Mouse (Mus musculus): Measurements from ENCODE around the gene Tuba4a.

Tuba4a gene

DNA sequence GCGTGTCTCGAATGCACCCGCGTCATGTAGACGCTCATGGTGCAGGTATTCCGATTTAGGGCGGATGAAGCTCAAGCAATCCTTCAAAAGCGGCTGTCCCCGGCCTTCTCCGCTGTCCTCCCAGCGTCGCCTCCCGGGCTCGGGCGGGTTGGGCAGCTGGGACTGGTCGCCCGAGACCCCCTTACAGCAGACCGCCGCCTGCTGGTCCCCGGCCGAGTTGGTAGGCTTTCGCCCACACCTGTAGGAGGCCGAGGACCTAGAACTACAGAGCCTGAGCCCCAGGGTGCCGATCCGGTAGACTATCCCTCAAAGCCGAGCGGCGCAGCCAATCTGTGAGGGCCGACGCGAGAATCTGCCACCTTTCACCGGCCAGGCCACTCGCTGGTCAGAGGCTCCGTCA, at the start of gene Tuba4a:
Gene Tuba4a, minus strand, starts transcription at position 335 of the 400 bp plus-strand sequence.
- DNase-seq (ENCODE audit: low spot score in 2 of 2), result peak in 1 of 2 experiments; percentile 24

- DNase-seq (ENCODE audit: low spot score in 2 of 2), result peak; percentile 77 to 88
Observed at GRCm38 (mm10) chr1:75264091-75264880, 44.6 kb upstream of the Tuba4a start, which contains the start of gene Ptprn. Gene Ptprn (minus strand): TSS chr1:75264502.

GRCm38 (mm10) chr1:75262969-75263951, 43.6 kb upstream of the Tuba4a start:
- DNase-seq (ENCODE audit: low spot score in 2 of 2), result peak in 1 of 2 experiments; percentile 64

- no peak for DNase-seq (ENCODE audit: low spot score in 2 of 2)
Observed at GRCm38 (mm10) chr1:75261278-75261677, 41.6 kb upstream of the Tuba4a start.

DNA sequence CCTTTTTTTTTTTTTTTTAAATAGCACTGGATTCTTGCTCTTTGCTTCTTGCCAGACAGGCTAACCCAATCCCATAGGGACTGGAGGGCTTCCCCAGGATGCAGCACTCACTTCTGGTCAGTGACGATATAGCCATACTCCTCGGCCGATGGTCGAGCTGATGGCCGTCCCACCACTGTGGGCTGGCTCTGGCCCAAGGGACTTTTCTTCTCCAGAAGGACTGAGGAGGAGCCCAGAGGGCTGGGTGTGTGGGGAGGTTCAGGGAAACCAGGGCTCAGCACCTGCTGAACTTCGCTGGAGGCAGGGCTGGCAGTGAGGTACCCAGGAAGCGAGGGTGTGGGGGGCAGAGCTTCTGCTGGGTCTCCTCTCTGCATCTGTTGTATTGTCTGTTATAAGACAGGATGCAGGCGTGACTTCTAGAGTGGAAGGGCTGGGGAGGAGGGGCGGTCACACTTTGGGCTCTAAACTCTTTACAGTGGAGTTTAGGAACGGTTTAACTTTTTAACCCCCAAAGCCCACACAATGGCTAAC, 35.9 kb upstream of the Tuba4a start:
- DNase-seq (ENCODE audit: low spot score in 2 of 2), result no peak

GRCm38 (mm10) chr1:75254625-75255013, 35.0 kb upstream of the Tuba4a start:
- no peak for DNase-seq (ENCODE audit: low spot score in 2 of 2)

DNA sequence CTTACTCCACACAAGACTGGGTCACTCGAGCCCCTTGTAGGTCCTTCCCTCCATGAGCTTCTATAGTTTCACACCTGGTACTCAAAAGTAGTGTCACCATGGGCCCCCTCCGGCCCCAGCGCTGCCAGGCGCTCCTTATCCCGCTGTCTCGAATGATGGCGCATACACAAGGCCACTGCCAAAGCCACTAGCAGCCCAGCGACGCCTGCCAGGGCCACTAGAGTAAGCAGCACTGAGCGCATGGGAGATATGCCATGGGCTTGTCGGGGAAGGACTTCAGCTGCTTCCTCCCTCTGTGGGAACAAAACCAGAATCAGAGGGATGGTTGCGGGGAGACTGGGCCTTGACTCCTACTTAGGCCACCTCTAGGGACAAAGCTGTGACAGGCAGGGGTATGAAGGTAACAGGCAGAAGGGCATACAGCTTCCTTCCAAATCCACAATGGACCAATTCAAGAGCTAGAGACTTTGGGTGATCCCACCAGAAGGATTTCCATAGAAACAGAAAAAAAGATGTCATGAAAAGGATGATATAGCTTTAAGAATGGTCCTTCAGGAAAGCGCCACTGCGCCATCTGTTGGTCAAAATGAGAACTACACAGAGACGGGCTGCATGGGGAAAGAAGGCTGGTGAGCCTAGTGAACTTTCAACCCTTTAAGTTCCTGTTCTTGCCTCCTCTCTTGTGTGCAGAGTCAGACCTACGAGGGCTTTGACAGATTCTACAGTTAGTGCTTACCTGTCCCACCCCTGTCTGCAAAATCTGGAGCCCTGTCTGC, 34.4 kb upstream of the Tuba4a start:
- peak; percentile 67 to 76 for DNase-seq (ENCODE audit: low spot score in 2 of 2)

DNA sequence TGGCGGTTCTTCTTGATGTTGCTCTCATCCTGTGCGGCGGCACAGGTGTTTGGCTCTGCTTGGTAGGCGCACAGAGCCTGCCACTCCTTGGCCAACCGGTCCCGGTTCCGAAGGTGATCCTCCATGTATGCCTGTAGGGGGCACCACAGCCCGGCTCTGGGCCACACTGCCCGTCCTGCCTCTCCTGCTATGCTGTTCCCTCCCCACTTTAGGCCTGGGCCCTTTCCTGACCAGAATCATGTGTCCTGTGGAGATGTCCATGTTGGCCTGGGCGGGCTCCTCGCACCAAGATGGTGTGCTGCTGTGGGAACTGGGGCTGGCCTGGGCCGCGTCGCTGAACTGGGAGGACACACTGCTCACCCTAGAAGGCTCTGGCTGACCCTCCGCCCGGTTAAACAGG, 33.4 kb upstream of the Tuba4a start:
- DNase-seq (ENCODE audit: low spot score in 2 of 2), result no peak

- no peak for DNase-seq (ENCODE audit: low spot score in 2 of 2)
Observed at GRCm38 (mm10) chr1:75252308-75252707, 32.6 kb upstream of the Tuba4a start.

DNA sequence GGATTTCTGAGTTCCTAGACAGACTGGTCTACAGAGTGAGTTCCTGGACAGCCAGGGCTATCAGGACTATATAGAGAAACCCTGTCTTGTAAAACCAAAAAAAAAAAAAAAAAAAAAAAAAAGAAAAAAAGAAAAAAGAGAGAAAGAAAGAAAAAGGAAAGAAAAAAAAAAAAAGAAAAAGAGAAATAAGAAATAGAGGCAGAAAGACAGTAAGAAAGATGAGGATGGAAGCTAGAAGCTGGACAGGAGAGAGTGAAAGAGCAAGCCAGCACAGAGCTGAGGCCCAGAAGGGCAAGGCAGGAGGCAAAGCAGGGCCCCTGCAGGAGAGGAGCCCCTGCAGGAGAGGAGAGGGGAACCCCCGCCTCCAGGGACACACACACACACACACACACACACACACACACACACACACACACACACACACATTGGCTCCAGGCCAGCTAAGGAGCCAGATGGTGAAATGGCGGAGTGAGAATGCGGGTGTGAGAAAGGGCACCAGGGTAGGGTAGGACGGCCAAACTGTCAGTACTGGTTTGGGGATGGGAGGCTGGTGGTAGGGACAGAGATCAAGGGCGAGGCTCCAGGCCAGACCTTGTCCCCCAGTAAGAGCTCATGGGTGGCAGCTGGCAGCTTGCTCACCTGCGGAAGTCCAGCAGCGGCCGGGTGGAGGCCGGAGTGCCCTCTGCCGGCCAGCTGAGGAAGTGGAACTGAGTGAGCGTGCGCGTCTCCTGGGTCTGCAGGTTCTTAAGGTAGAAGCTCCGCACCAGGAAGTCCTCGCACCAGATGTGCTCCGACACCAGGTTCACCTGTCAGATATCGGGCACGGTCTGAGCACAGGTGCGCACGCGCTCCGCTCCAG, 31.7 kb upstream of the Tuba4a start:
- DNase-seq (ENCODE audit: low spot score in 2 of 2), result no peak

DNA sequence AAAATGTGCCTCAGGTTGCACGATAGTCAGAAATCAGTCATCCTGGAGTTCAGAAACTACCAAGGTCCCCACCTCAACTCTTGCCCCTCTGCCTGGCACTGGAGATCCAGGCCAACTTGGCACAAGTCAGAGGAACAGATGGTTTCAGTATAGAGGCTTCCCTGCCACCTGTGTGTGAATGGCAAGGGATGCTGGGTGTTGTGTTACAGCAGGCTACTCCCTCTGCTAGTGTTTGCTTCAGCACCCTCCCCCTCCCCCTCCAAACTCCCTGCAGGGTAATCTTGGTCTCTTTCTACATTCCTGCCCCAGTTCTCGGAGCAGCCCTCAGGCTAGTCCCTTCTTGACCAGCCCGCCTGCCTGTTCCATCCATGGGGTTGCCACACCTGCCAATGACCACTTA, 30.8 kb upstream of the Tuba4a start:
- no peak for DNase-seq (ENCODE audit: low spot score in 2 of 2)

GRCm38 (mm10) chr1:75248041-75248772, 28.5 kb upstream of the Tuba4a start:
- DNase-seq (ENCODE audit: low spot score in 2 of 2), result no peak

DNA sequence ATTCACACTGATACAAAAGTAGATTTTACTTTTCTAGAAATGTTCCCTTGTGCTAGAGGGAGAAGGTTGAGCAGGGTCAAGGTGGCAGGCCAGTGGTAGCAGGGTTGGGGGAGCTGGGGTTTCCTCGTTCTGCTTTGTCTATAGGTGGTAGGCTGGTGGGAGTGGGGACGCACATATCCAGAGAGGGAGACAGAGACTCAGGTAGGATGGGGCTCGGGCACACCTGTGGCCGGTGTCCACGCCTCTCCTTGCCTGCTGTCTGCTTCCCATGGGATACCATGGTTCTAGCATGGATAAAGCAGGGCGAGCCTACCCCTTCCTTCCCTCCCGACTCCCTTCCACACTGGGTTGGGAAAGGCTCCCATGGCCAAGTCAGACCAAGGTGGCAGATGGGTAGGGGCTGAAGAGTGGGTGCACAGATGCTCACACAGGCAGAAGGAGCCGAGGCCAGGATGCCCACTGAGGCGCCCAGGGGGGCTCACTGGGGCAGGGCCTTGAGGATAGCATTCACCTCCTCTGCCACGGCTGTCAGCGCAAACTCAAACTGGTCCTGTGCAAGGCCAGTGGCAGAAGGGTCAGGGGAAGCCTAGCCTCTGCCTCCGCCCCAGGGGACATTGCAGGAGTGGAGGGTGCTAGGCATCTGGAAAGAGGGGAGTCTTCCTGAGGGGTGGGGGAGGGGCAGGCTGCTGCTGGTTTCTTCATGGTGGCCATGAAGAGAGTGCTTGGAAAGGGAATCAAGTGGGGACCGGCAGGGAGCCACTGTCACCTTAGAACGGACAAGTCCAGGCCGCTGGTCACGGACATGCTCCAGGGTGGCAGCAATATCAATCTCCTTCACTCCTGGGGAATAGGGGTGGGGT, 27.6 kb upstream of the Tuba4a start:
- no peak for DNase-seq (ENCODE audit: low spot score in 2 of 2)

GRCm38 (mm10) chr1:75244836-75245235, 25.2 kb upstream of the Tuba4a start:
- peak in 1 of 2 experiments; percentile 77 for DNase-seq (ENCODE audit: low spot score in 2 of 2)

DNA sequence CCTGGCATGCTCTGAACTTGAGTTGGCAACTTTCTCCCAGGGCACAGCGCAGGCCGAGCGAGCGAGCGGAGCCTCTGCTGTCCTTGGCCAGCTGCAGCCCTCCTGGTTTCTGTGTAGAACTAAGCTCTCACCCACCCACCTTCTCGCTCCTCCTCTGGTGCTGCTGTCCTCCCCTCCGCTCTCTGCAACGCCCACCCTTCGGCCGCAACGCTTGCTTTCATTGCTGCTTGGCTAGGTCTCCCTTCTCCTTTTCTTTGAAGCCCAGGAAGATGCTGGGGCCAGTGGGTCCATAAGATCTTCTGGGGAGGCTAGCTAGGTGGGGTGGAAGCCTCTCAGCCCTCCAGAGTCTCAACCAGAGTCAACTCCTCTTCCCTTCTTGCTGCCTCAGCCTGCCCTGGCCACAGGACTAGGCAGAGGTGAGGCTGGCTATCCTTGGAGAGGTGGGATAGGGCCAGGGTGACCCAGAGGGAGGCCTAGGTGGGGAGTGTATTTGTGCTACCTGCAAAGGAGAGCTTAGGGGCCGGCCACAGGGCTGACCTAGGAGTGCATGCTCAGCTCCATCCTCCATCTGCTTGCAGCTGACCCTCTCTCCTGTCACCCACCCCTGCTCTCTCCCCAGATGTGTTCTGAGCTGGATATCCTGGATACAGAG, 24.6 kb upstream of the Tuba4a start:
- DNase-seq (ENCODE audit: low spot score in 2 of 2), result no peak

- DNase-seq (ENCODE audit: low spot score in 2 of 2), result no peak
Observed at GRCm38 (mm10) chr1:75243411-75243810, 23.7 kb upstream of the Tuba4a start.

- DNase-seq (ENCODE audit: low spot score in 2 of 2), result peak in 1 of 2 experiments; percentile 55
Observed at GRCm38 (mm10) chr1:75239591-75239990, 19.9 kb upstream of the Tuba4a start.

Measured in right cerebral cortex, postnatal 36 days (tissue).